Mouse (Mus musculus) megakaryocyte, embryonic 14.5 days (primary cell): ENCODE measurements at regions not wholly inside any gene's neighbourhood (a gene's known extent, or its start where the extent isn't known, plus 50 kb on each side); places are given as distances from the start of the nearest gene placed in this dataset.

ENCODE experiments used
- H3K27me3 ChIP-seq: replicated peaks from 2 replicates; pipeline ENCODE3; 2012; ENCODE audit warnings: inconsistent platforms
- H3K36me3 ChIP-seq: replicated peaks from 2 replicates; pipeline ENCODE3; 2012; ENCODE audit warnings: low read length, inconsistent platforms, mixed read lengths
- H3K4me1 ChIP-seq: 2 replicates; pipeline ENCODE4 v1.6.1; 2012; ENCODE audit warnings: inconsistent platforms
- H3K4me3 ChIP-seq: replicated peaks from 2 replicates; pipeline ENCODE3; 2012; ENCODE audit warnings: moderate library complexity, mild to moderate bottlenecking, inconsistent platforms
- H3K9me3 ChIP-seq: 2 replicates; pipeline ENCODE4 v1.6.1; 2012; ENCODE audit warnings: inconsistent platforms
- FLI1 ChIP-seq: IDR thresholded peaks from 2 replicates; pipeline ENCODE4 v1.6.1; 2012; ENCODE audit warnings: low read length, inconsistent platforms, mixed read lengths
- GATA1 ChIP-seq: IDR thresholded peaks from 3 replicates; pipeline ENCODE4 v1.6.1; 2012; ENCODE audit warnings: mixed read lengths, low read length, inconsistent platforms, borderline replicate concordance

DNA sequence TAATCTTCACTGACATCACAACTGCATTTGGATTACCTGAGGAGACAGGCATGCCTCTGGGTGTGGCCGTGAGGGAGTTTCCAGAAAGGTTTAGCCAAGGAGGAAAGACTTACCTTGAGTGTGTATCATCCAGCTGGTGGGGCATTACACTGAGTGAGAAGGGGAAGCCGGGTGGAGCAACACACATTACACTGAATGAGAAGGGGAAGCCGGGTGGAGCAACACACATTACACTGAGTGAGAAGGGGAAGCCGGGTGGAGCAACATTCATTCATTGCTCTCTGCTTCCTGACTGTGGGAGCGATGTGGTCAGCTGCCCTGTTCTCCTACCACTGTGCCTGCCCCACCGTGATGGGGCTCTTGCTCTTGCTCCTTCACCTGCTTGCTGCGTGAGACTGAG, 182.3 kb downstream of the Sh3bp4 start:
- H3K4me3 ChIP-seq: no peak overlapping the region
- H3K4me1 ChIP-seq: no peaks in the 10 kb centered on the region
- peaks cover 5% of the 10 kb centered on the region for H3K27me3 ChIP-seq
- peaks cover 3% of the 10 kb centered on the region; the same call in 1 of the 2 replicates for H3K9me3 ChIP-seq
- TF ChIP-seq GATA1: no peak
- no peak for TF ChIP-seq FLI1
- H3K36me3 ChIP-seq: no peaks in the 10 kb centered on the region

DNA sequence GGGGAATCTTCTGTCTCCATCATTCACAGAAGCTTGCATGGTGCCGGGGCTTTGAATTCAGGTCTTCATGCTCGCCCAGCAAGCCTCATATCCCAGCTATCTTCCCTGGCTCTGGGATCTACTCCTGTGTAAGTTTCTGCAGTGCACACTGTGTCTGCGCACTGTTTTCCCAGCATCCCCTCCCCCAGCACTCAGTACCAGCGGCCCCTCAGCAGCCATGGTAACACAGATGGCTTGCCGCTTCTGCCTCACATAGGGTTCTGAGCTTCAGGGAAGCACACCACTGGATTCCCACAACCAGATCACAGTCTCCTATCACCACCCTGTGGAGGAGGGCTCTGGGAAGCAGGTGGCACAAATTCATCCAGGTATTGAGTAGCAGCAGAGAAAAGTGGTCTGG, 187.7 kb downstream of the Sh3bp4 start:
- Histone ChIP-seq H3K4me1 (no peaks in the 10 kb centered on the region), H3K9me3 (no peaks in the 10 kb centered on the region), H3K4me3 (no peak overlapping the region), H3K36me3 (no peaks in the 10 kb centered on the region), H3K27me3 (no peaks in the 10 kb centered on the region)
- TF ChIP-seq FLI1 (no peak), GATA1 (no peak)

DNA sequence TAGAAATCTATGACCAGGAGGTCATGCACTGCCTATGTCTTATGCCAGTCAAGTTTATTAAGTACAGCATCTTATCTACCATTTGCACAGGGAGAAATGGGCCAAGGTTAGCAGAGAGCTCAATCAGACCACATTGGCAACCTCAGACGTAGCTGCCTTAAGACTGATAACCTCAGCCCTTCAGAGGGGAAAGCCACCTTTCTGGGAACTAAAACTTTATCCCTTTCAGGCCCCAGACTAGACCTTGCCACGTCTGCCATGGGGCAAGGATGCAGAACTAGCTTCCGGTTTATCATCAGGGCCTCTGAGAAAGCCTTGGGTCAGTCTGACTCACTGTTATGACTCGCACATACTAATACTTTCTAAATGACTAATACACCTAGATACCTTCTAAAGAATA, 188.8 kb upstream of the Agap1 start:
- Histone ChIP-seq H3K4me3 (no peak overlapping the region), H3K36me3 (no peaks in the 10 kb centered on the region), H3K27me3 (peaks cover 11% of the 10 kb centered on the region), H3K4me1 (no peaks in the 10 kb centered on the region), H3K9me3 (no peaks in the 10 kb centered on the region)
- TF ChIP-seq GATA1 (no peak), FLI1 (no peak)

DNA sequence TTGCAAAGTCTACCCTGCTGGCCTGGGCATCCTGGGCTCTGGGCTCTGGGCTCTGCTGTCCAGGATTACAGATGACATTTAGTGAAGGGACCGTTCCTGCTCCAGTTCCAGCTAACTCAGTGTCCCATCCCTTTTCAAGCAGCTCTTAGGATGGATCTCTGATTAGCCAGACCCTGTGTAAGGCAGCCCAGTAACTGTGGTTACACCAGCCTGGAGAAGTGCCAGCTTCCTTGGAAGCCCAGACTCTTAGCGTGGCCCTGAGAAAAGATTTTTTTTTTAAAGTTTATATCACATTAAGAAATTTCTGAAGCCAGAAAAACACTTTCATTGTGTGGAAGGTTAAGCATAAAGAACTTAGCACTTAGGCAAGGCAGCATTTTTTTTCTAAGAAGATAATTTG, 185.8 kb upstream of the Agap1 start:
- TF ChIP-seq GATA1 (no peak), FLI1 (no peak)
- H3K9me3 ChIP-seq: no peaks in the 10 kb centered on the region
- H3K4me1 ChIP-seq: no peaks in the 10 kb centered on the region

DNA sequence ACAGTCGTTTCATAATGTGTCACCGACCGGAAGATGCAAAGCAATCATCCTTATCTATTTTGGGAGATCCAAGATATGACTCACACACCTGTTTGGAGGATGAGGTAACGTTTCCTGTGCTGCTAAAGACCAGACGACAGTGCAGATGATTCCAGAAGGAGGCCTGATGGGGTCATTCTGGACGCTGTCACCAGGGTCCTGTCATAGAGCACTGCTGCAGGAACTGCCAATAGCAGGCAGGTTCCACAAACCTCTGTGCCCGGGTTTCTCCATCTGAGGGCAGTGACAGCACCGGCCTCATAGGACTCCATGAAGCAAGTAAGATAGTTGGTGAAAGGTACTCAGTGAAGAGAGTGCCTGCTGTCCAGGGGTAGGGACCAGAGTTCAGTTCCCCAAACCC, 182.9 kb upstream of the Agap1 start:
- Histone ChIP-seq H3K27me3 (peaks cover 7% of the 10 kb centered on the region), H3K9me3 (no peaks in the 10 kb centered on the region), H3K4me3 (no peak overlapping the region), H3K4me1 (no peaks in the 10 kb centered on the region), H3K36me3 (no peaks in the 10 kb centered on the region)
- TF ChIP-seq FLI1 (no peak), GATA1 (no peak)

More for the DNA sequence above, 185.8 kb upstream of the Agap1 start:
- H3K27me3 ChIP-seq: peaks cover 10% of the 10 kb centered on the region
- H3K4me3 ChIP-seq: no peak overlapping the region
- H3K36me3 ChIP-seq: no peaks in the 10 kb centered on the region

DNA sequence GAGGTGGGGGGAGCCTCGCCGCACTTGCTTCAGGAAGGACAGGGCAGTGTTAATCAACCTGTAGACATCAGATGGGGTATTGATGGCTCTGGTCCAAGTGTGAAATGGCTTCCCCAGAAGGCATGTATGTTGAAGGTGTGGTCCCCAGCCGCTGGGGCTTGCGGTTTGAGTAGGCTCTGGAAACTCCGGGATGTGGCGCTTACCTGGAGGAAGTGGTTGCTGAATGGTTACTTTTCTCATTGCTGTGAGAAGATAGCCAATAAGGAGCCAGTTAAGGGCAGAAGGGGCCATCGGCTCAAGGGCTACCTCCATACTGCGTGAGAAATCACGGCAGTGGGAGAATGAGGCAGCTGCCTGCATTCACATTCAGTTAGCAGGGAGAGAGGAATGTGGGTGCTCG, 181.6 kb upstream of the Agap1 start:
- H3K9me3 ChIP-seq: no peaks in the 10 kb centered on the region
- peaks cover 8% of the 10 kb centered on the region for H3K27me3 ChIP-seq
- TF ChIP-seq FLI1: no peak
- no peak for TF ChIP-seq GATA1
- no peaks in the 10 kb centered on the region for H3K4me1 ChIP-seq
- H3K4me3 ChIP-seq: no peak overlapping the region
- no peaks in the 10 kb centered on the region for H3K36me3 ChIP-seq

DNA sequence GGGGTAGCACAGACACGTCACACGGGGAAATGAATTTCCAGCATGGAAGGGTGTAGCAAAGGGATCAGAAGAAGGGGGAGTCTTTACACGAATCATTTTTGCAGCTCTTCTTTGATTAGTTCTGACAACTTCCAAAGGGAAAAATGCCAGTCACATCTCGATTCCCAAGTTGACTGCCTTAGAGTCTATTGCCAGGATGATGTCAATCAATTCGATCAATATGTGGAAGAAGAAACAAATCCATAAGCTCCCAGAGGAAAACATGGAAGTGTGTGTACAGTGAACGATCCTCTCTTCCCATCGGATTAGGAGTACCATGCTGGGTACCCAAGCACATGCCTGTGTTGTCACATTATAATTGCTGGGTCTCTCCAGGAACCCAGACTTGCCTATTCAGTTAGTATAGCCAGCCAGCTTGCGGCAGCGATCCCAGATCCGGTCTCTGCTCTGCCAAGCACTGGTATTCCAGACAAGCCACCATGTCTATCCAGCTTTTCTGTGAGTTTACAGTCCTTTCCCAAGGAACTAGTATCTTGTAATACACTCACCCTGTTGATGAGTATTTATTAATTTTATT, 180.7 kb upstream of the Agap1 start:
- no peaks in the 10 kb centered on the region for H3K9me3 ChIP-seq

DNA sequence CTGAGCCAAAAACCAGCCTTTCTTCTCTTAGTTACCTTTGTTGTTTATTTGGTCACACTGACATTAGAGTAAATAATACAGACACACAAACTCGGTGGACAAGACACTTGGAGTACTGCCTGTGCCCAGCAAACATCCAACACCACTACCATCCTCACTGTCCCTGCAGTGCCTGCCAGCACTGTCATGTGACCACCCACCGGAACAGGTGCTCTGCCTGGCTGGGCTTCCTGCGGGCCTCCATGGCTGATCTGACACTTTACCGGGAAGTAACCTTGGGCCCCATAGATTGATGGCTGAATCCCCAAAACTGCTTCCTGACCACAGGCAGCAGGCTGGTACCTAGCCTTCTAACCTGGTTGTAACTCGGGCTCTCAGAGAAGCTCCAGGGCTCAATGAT, 175.2 kb upstream of the Agap1 start:
- Histone ChIP-seq H3K4me3 (no peak overlapping the region), H3K27me3 (peaks cover 16% of the 10 kb centered on the region), H3K4me1 (no peaks in the 10 kb centered on the region), H3K36me3 (no peaks in the 10 kb centered on the region), H3K9me3 (no peaks in the 10 kb centered on the region)
- TF ChIP-seq FLI1: no peak
- no peak for TF ChIP-seq GATA1

More for the DNA sequence above, 180.7 kb upstream of the Agap1 start:
- Histone ChIP-seq H3K4me3 (no peak overlapping the region), H3K27me3 (peaks cover 12% of the 10 kb centered on the region), H3K36me3 (no peaks in the 10 kb centered on the region), H3K4me1 (no peaks in the 10 kb centered on the region)
- no peak for TF ChIP-seq GATA1
- no peak for TF ChIP-seq FLI1

DNA sequence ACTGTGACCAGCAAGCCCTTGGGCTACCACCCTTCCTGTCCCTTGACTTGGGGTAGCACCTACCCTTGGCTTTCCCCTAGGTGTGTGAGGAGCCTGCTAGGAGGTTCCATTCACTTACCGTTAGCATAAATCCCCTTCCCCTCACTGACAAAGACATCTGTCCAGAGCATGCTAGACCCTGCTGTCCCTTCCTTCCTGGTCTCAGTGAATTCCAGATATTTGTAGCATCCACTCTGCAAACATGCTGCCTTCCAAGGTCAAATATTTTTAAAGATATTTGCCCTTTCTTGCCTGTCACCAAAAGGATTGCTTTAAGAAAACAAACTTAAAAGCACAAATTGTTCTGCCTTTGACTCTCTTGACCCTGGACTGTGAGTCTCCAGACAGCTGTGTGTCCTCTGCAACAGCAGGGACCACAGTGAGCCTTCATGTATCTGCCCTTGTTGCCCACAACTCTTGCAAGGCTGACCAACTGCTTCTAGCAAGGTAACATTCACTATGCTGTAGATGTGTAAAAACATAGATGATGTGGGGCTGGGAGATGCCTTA, 173.4 kb upstream of the Agap1 start:
- no peaks in the 10 kb centered on the region for H3K9me3 ChIP-seq
- TF ChIP-seq GATA1 (no peak), FLI1 (no peak)
- no peaks in the 10 kb centered on the region for H3K36me3 ChIP-seq
- H3K4me3 ChIP-seq: no peak overlapping the region
- peaks cover 18% of the 10 kb centered on the region for H3K27me3 ChIP-seq
- H3K4me1 ChIP-seq: no peaks in the 10 kb centered on the region

DNA sequence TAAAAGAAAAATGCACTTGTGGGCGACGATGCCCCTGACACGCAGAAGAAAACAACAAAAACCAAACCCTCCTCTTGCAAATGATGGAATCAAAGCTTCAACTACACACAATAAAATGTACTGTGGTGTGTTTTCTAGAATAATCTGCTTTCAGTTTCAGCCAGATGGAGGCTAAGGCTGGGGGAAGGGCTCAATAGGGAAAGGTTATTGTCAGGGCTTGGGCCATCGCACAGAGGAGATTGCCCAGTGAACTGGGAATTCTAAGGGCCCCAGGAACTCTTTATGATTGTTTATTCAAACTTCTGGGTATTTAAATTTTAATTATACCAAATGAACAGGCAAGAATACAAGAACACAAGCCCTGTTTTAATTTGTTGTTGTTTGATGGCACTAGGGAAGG, 169.6 kb upstream of the Agap1 start:
- Histone ChIP-seq H3K4me1 (no peaks in the 10 kb centered on the region), H3K4me3 (no peak overlapping the region), H3K9me3 (no peaks in the 10 kb centered on the region), H3K36me3 (no peaks in the 10 kb centered on the region), H3K27me3 (peaks cover 30% of the 10 kb centered on the region)
- TF ChIP-seq FLI1: no peak
- no peak for TF ChIP-seq GATA1
